Mouse (Mus musculus): Measurements from ENCODE around the gene Cx3cr1.

GRCm38 (mm10) chr9:120093701-120094100, 24.0 kb upstream of the Cx3cr1 start:
- TF ChIP-seq CTCF (IDR thresholded peaks at IDR 0.05; ENCODE audit: low read depth) = no peak
- no peak for TF ChIP-seq EP300 (optimal IDR thresholded peaks at IDR 0.05)
